Mouse (Mus musculus): ENCODE measurements around the gene Col15a1.

DNA sequence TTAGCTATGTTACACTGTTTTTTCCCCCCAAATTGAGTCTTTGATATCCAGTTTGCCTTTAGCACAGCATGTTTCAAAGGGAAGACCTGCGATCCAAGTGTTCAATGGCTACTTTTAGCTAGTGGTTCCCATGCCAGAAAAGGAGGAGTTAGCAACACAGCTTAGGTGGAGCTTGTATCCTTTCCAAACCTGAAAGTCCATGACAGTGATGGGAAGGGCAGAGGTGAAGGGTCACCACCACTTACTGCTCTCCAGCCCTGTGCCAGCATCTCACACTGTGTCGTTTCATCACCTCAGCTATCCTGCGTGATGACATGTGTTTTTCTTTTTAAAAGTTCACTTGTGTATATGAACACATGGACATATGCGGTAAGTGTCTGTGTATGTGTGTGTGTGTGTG is 34.2 kb downstream of the Col15a1 start:
- TF ChIP-seq POLR2A (IDR thresholded peaks at IDR 0.05; ENCODE audit: low read depth, low read length) (no peak), CTCF (IDR thresholded peaks at IDR 0.05; ENCODE audit: borderline replicate concordance, insufficient read depth, low read length) (no peak)
